Mouse (Mus musculus): Measurements from ENCODE around the gene Pga5. TPM values are rescaled to one million over a fixed set of nuclear protein-coding genes. Genes with fewer than 3 reads are reported as not detected.

Gene Pga5
- polyA plus RNA-seq, 1 experiment from 2014 or later = not detected

- no peak for DNase-seq (ENCODE audit: low spot score)
- no peak overlapping the region for H3K4me3 ChIP-seq (ENCODE audit: low read depth, low read length)
- H3K9me3 ChIP-seq (ENCODE audit: control insufficient read depth, low read length) = no peaks in the 10 kb centered on the region
- peaks cover 59% of the 10 kb centered on the region for H3K4me1 ChIP-seq (replicated peaks; ENCODE audit: control insufficient read depth, insufficient read depth, low read length)
- H3K27me3 ChIP-seq (replicated peaks; ENCODE audit: control insufficient read depth, insufficient read depth, low read length) = no peaks in the 10 kb centered on the region
- H3K36me3 ChIP-seq (ENCODE audit: control insufficient read depth, insufficient read depth, low read length) = no peaks in the 10 kb centered on the region
- 75% methylated on average over 9 of the region's 9 CpGs for WGBS
- ATAC-seq (replicated peaks; ENCODE audit: low FRiP score, low TSS enrichment, low read depth) = no peak
- no peak overlapping the region for H3K9ac ChIP-seq (ENCODE audit: low read length)
- peak overlapping the region; percentile 47 for H3K27ac ChIP-seq (ENCODE audit: low read depth)
- H3K4me2 ChIP-seq (ENCODE audit: low read length) = no peak overlapping the region
These were observed 20.5 kb upstream of the Pga5 start for GRCm38 (mm10) chr19:10698131-10698991.

- no peak overlapping the region for H3K4me2 ChIP-seq (ENCODE audit: low read length)
- no peak overlapping the region for H3K27ac ChIP-seq (ENCODE audit: low read depth)
- H3K36me3 ChIP-seq (ENCODE audit: control insufficient read depth, insufficient read depth, low read length) = no peaks in the 10 kb centered on the region
- no peak for DNase-seq (ENCODE audit: low spot score)
- no peak for ATAC-seq (replicated peaks; ENCODE audit: low FRiP score, low TSS enrichment, low read depth)
- 59% methylated on average over 7 of the region's 7 CpGs for WGBS
- no peaks in the 10 kb centered on the region for H3K9me3 ChIP-seq (ENCODE audit: control insufficient read depth, low read length)
- H3K4me3 ChIP-seq (ENCODE audit: low read depth, low read length) = no peak overlapping the region
- peaks cover 62% of the 10 kb centered on the region for H3K4me1 ChIP-seq (replicated peaks; ENCODE audit: control insufficient read depth, insufficient read depth, low read length)
- H3K9ac ChIP-seq (ENCODE audit: low read length) = no peak overlapping the region
- no peaks in the 10 kb centered on the region for H3K27me3 ChIP-seq (replicated peaks; ENCODE audit: control insufficient read depth, insufficient read depth, low read length)
These were observed 17.9 kb upstream of the Pga5 start for GRCm38 (mm10) chr19:10695801-10696200.

- H3K4me1 ChIP-seq (replicated peaks; ENCODE audit: control insufficient read depth, insufficient read depth, low read length) = peaks cover 61% of the 10 kb centered on the region
- H3K27me3 ChIP-seq (replicated peaks; ENCODE audit: control insufficient read depth, insufficient read depth, low read length) = no peaks in the 10 kb centered on the region
- ATAC-seq (replicated peaks; ENCODE audit: low FRiP score, low TSS enrichment, low read depth) = no peak
- H3K9ac ChIP-seq (ENCODE audit: low read length) = no peak overlapping the region
- WGBS = 84% methylated on average over 10 of the region's 10 CpGs
- no peak overlapping the region for H3K27ac ChIP-seq (ENCODE audit: low read depth)
- no peak for DNase-seq (ENCODE audit: low spot score)
- H3K36me3 ChIP-seq (ENCODE audit: control insufficient read depth, insufficient read depth, low read length) = no peaks in the 10 kb centered on the region
- no peaks in the 10 kb centered on the region for H3K9me3 ChIP-seq (ENCODE audit: control insufficient read depth, low read length)
- H3K4me2 ChIP-seq (ENCODE audit: low read length) = no peak overlapping the region
- no peak overlapping the region for H3K4me3 ChIP-seq (ENCODE audit: low read depth, low read length)
These were observed 16.2 kb upstream of the Pga5 start for GRCm38 (mm10) chr19:10693926-10694682.

GRCm38 (mm10) chr19:10692361-10692760, 14.5 kb upstream of the Pga5 start:
- ATAC-seq (replicated peaks; ENCODE audit: low FRiP score, low TSS enrichment, low read depth) (no peak), DNase-seq (ENCODE audit: low spot score) (no peak)
- Histone ChIP-seq H3K27me3 (replicated peaks; ENCODE audit: control insufficient read depth, insufficient read depth, low read length) (no peaks in the 10 kb centered on the region), H3K4me3 (ENCODE audit: low read depth, low read length) (no peak overlapping the region), H3K4me1 (replicated peaks; ENCODE audit: control insufficient read depth, insufficient read depth, low read length) (peaks cover 51% of the 10 kb centered on the region), H3K9me3 (ENCODE audit: control insufficient read depth, low read length) (no peaks in the 10 kb centered on the region), H3K9ac (ENCODE audit: low read length) (no peak overlapping the region), H3K27ac (ENCODE audit: low read depth) (no peak overlapping the region), H3K36me3 (ENCODE audit: control insufficient read depth, insufficient read depth, low read length) (no peaks in the 10 kb centered on the region), H3K4me2 (ENCODE audit: low read length) (no peak overlapping the region)
- WGBS = 80% methylated on average over 4 of the region's 4 CpGs

- no peak overlapping the region for H3K27ac ChIP-seq (ENCODE audit: low read depth)
- peaks cover 44% of the 10 kb centered on the region for H3K4me1 ChIP-seq (replicated peaks; ENCODE audit: control insufficient read depth, insufficient read depth, low read length)
These were observed 13.8 kb upstream of the Pga5 start for GRCm38 (mm10) chr19:10691660-10692059.

GRCm38 (mm10) chr19:10691121-10691520, 13.2 kb upstream of the Pga5 start:
- Histone ChIP-seq H3K9me3 (ENCODE audit: control insufficient read depth, low read length) (no peaks in the 10 kb centered on the region), H3K4me3 (ENCODE audit: low read depth, low read length) (no peak overlapping the region), H3K36me3 (ENCODE audit: control insufficient read depth, insufficient read depth, low read length) (no peaks in the 10 kb centered on the region), H3K27me3 (replicated peaks; ENCODE audit: control insufficient read depth, insufficient read depth, low read length) (no peaks in the 10 kb centered on the region), H3K4me1 (replicated peaks; ENCODE audit: control insufficient read depth, insufficient read depth, low read length) (peaks cover 40% of the 10 kb centered on the region), H3K4me2 (ENCODE audit: low read length) (no peak overlapping the region), H3K27ac (ENCODE audit: low read depth) (no peak overlapping the region), H3K9ac (ENCODE audit: low read length) (no peak overlapping the region)
- ATAC-seq (replicated peaks; ENCODE audit: low FRiP score, low TSS enrichment, low read depth) (no peak), DNase-seq (ENCODE audit: low spot score) (no peak)
- WGBS = 90% methylated on average over 4 of the region's 4 CpGs

More at GRCm38 (mm10) chr19:10691660-10692059, 13.8 kb upstream of the Pga5 start:
- ATAC-seq (replicated peaks; ENCODE audit: low FRiP score, low TSS enrichment, low read depth) = no peak
- 85% methylated on average over 3 of the region's 3 CpGs for WGBS
- Histone ChIP-seq H3K4me3 (ENCODE audit: low read depth, low read length) (no peak overlapping the region), H3K27me3 (replicated peaks; ENCODE audit: control insufficient read depth, insufficient read depth, low read length) (no peaks in the 10 kb centered on the region), H3K36me3 (ENCODE audit: control insufficient read depth, insufficient read depth, low read length) (no peaks in the 10 kb centered on the region), H3K9me3 (ENCODE audit: control insufficient read depth, low read length) (no peaks in the 10 kb centered on the region), H3K9ac (ENCODE audit: low read length) (no peak overlapping the region), H3K4me2 (ENCODE audit: low read length) (no peak overlapping the region)
- no peak for DNase-seq (ENCODE audit: low spot score)

GRCm38 (mm10) chr19:10690336-10690735, 12.5 kb upstream of the Pga5 start:
- peak overlapping the region; percentile 75; the same call in 1 of the 2 replicates for H3K4me3 ChIP-seq (ENCODE audit: low read depth, low read length)
- WGBS = 63% methylated on average over 3 of the region's 3 CpGs
- no peaks in the 10 kb centered on the region for H3K27me3 ChIP-seq (replicated peaks; ENCODE audit: control insufficient read depth, insufficient read depth, low read length)
- no peak for DNase-seq (ENCODE audit: low spot score)
- H3K9me3 ChIP-seq (ENCODE audit: control insufficient read depth, low read length) = no peaks in the 10 kb centered on the region
- H3K27ac ChIP-seq (ENCODE audit: low read depth) = peak overlapping the region; percentile 93
- H3K4me1 ChIP-seq (replicated peaks; ENCODE audit: control insufficient read depth, insufficient read depth, low read length) = peaks cover 33% of the 10 kb centered on the region
- no peak overlapping the region for H3K9ac ChIP-seq (ENCODE audit: low read length)
- no peaks in the 10 kb centered on the region for H3K36me3 ChIP-seq (ENCODE audit: control insufficient read depth, insufficient read depth, low read length)
- ATAC-seq (replicated peaks; ENCODE audit: low FRiP score, low TSS enrichment, low read depth) = no peak
- H3K4me2 ChIP-seq (ENCODE audit: low read length) = peak overlapping the region; percentile 73

- 45% methylated on average over 5 of the region's 5 CpGs for WGBS
- peaks cover 30% of the 10 kb centered on the region for H3K4me1 ChIP-seq (replicated peaks; ENCODE audit: control insufficient read depth, insufficient read depth, low read length)
- no peaks in the 10 kb centered on the region for H3K36me3 ChIP-seq (ENCODE audit: control insufficient read depth, insufficient read depth, low read length)
- H3K4me3 ChIP-seq (ENCODE audit: low read depth, low read length) = peak overlapping the region; percentile 75
- H3K9ac ChIP-seq (ENCODE audit: low read length) = peak overlapping the region; percentile 87
- no peaks in the 10 kb centered on the region for H3K9me3 ChIP-seq (ENCODE audit: control insufficient read depth, low read length)
- no peaks in the 10 kb centered on the region for H3K27me3 ChIP-seq (replicated peaks; ENCODE audit: control insufficient read depth, insufficient read depth, low read length)
- H3K4me2 ChIP-seq (ENCODE audit: low read length) = peak overlapping the region; percentile 73
- H3K27ac ChIP-seq (ENCODE audit: low read depth) = peak overlapping the region; percentile 93
- ATAC-seq (replicated peaks; ENCODE audit: low FRiP score, low TSS enrichment, low read depth) (no peak), DNase-seq (ENCODE audit: low spot score) (no peak)
These were observed 11.7 kb upstream of the Pga5 start for GRCm38 (mm10) chr19:10689470-10690166.

Data from intestine, embryonic 14.5 days (tissue).